Mouse (Mus musculus): ENCODE measurements around the gene Rab8b.
"Not testable (repeated sequence)": the region's sequence is repeated elsewhere in the genome, so short reads cannot be mapped to it uniquely, and the experiment has no call there.

Gene Rab8b

DNA sequence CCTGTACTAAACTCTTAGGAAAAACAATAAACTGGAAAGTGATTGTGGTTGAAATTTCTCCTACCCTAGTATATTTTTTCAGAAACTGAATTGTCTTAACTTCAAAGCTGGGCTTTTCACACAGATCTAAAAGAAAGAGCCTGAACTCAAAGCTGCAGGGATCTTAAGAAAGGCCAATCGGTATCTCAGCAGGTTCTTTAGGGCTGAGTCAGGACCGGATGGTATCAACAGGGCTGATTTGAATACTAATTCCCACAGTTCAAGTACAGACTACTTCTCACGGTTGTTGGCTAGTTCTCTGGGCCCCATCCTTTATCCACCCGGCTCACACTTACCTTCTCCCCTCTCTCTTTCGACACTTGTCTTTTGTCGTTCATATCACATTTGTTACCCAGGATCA lies 66.9 kb downstream of the Rab8b start:
- DNase-seq (ENCODE audit: inconsistent age in 2 of 2, low spot score in 1 of 2), result no peak

DNA sequence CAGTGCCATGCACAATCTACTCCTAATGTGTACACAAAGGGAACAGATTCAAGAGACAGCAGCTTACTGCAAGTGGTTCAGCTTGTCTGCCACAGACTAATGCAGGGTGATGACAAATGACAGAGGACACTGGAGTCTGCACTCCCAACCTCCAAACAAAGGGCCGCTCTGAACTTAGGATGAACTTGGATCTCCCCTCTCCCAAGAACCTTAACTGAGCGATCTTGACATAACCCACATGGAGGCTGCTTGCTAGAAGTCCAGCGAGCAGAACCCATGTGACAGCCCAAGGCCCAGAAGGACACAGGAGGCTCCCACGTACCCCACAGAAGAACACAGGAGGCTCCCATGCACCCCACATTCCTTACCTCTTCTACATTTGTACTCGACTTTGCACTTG lies 68.5 kb downstream of the Rab8b start:
- no peak for DNase-seq (ENCODE audit: inconsistent age in 2 of 2, low spot score in 1 of 2)

DNA sequence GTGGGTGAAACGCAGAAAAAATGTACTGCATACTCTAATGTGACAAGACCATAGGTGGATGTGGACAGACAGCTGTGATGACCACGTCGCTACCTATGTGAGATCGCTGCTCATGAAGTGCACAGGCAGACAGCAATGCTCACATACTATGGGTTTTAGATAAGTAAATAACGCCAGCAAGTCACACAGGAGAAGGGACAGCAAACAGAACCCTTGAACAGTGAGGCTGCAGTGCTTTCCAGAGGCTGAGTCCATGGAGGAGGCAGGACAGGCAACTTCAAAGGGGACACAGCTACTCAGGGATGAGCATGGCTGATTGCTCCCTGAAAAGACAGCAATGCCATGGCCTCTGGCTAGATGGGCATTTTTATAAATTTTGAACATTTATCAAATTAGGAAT lies 72.7 kb downstream of the Rab8b start:
- no peak for DNase-seq (ENCODE audit: inconsistent age in 2 of 2, low spot score in 1 of 2)

DNA sequence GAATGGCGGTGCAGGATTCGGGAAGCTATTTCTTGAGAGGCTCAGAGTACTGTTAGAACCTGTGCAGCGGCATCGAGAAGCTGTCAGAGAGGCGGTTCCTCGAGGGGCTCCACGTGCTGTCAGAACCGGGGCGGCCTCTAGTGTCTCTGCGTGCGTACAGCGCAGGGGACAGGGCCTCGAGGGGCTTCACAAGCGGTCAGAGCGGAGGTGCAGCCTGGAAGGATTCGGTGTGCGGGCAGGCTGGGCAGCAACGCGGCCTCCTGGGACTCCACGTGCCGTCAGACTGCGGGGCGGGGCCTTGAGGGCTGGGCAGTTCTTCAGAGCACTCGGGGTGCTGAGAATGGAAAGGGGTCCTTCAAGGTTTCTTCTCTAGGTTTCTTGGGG lies 84.4 kb downstream of the Rab8b start:
- DNase-seq (ENCODE audit: inconsistent age in 2 of 2, low spot score in 1 of 2), result no peak

DNA sequence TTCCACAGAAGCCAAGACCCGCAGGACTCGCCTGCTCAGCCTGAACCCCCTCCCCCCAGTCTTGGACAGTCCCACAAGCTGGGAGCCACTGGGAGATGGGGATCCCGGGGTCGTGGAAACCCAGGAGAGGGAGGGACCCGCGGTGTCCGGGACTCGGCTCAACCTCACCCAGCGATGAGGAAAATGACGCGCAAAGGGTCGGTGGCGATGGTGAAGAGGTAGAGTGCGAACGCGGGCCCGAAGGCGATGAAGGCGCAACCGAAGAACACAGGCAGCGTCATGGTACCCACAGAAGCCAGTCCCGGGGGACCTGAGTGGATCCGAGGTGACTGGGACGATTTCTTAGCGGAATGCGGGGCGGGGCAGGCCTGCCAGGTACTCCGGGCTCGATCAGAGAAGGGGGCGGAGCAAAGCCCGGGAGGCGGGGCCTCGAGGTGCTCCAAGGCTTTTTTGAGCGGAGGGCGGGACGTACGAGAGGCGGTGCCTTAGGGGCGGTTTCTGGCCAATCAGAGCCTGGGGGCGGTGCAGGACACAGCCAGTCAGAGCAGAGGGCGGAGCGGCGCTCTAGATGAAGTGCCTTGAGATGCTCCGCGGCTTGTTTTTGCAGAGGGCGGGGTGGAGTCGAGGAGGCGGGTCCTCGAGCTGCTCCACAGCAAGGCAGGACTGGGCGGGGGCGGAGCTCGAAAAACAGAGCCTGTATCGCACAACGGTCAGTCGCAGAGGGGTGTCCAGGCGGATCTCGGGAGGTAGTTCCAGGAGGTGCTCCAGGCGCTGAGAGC lies 85.0 kb downstream of the Rab8b start, which contains the start of gene Aph1c:
Gene Aph1c, minus strand, starts transcription at position 409 of the 779 bp plus-strand sequence.
- DNase-seq (ENCODE audit: inconsistent age in 2 of 2, low spot score in 1 of 2), result peak; percentile 99

DNA sequence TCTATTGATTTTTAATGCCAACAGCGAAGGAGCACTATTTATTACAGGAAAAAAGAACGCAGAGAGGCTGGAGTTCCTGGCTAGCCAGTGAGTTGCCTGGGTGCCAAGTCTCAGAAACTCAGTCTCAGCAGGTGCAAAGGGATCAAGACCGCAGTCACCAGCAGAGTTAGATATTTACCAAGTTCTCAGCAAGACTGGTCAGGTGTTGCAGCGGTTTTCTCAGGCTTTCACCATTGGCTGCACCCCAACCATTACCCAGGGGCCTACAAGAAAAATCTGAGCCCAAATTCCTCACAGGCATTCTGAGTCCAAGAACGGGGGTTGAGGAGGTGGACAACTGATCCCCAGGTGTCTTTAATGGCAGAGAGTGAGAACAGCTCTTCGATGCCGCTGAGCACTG lies 85.6 kb downstream of the Rab8b start:
- DNase-seq (ENCODE audit: inconsistent age in 2 of 2, low spot score in 1 of 2), result peak in 1 of 2 experiments; percentile 27

DNA sequence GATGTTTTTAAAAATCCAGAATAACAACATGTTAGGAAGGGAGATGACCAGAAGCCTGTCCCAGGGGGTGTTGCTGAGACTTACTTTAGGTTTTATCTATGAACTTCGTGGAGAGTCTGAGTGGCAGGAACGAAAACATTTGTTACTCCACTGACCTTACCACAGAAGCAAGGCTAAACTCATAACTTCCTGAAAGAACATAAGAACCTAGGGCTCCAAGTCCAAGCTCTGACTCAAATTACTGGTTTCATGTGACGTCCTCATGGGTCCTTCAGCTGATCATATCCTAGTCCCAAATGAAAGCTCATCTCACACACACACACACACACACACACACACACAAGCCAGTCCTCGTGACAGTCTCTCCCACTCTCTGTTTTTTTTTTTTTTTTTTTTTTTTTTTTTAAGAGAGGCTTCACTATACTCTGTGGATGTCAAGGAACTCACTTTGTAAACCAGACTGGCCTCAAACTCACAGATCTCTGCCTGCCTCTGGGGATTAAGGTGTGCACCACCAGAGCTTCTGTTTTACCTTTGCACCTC lies 87.0 kb downstream of the Rab8b start:
- peak; percentile 27 to 71 for DNase-seq (ENCODE audit: inconsistent age in 2 of 2, low spot score in 1 of 2)

DNA sequence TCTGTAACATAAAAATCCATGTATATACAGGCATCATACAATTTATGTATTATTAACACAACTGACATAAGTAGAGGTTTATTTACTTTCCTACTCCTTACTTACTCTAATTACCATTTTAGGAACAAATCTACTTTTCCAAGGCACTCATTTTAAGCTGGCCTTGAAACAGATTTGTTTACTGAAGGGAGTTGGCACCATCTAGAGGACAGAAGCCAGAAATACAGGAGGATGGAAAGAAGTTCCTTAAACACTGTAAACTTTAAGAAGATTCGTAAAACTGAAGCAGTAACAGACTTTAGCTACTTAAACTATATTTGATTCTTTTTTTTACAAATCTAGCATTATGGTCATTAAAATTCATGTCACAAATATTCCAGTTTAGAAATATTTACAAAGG lies 93.5 kb downstream of the Rab8b start:
- DNase-seq (ENCODE audit: inconsistent age in 2 of 2, low spot score in 1 of 2), result peak in 1 of 2 experiments; percentile 70

DNA sequence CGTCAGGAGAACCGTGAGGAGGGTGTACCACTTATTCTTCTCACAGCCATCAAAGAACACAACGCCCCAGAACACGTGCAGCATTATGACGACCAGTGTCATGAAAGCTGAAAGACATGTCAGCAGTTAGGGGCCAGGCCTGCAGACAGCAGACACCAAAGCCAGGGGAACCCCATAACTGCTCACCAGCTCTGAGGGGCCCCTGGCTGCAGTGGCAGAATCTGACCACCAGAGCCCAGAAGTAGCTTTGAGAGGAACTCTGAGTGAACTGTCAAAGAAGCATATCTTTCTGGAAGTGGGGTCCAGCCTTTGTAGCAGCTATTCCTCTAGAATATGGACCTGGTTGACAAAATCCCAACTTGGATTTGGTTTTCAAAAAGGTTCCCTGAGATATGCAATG lies 97.2 kb downstream of the Rab8b start:
- not testable (repeated sequence) for DNase-seq (ENCODE audit: inconsistent age in 2 of 2, low spot score in 1 of 2)

DNA sequence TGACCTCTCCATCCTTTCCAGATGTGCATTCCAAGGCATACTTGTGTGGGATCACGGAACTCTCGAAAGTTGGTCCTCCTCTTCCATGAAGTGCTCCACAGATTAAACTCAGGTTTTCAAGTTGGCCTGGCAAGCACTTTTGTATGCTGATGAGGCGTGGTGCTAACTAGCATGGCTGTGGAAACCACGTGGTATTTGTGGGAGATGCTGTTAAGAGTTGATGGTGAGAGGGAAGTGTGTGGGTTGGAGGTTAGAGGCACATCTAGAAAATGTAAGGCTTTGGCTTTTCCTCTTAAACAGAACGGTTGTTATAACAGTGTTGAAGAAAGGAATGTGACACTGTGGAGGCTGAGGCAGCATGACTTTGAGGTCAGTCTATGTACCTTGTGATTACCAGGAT lies 98.5 kb downstream of the Rab8b start:
- no peak for DNase-seq (ENCODE audit: inconsistent age in 2 of 2, low spot score in 1 of 2)

DNA sequence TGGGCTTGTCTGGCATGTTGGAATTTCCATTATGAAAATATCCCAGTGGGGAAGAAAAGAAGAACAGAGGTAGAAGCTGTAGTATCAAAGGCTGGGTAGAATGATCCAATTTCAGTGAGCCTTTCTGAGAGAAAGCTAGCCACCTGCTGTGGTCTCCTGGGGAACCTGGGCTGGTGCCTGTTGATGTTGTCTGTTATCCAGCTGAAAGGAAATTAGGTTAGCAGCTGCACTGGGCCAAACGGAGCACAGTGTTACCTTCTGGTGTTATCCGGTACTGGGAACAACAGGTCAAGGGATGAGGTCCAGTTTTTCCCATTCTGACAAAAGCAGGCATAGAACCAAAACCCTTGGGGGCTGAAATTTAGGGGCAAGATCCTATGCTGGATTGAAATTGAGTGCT lies 106.1 kb downstream of the Rab8b start:
- no peak for DNase-seq (ENCODE audit: inconsistent age in 2 of 2, low spot score in 1 of 2)

DNA sequence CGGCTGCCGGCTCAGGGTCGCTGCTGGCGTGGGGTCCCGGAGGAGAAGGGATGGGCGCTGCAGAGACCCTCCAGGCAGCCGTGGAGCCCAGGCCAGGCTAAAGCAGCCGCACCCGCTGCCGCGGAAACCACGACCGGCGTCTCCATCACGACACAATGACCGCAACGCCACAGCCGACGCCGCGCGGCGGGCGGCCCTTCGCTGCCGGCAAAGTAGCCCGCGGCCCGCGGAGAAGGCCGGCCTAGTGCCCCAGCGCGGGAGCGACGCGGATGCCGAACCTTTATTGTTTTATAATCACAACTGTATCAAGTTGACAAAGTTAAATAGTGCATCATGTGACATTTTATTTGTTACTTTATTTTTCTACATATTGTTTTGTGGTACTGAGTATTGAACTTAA lies 113.5 kb downstream of the Rab8b start:
- DNase-seq (ENCODE audit: inconsistent age in 2 of 2, low spot score in 1 of 2), result not testable (repeated sequence)

DNA sequence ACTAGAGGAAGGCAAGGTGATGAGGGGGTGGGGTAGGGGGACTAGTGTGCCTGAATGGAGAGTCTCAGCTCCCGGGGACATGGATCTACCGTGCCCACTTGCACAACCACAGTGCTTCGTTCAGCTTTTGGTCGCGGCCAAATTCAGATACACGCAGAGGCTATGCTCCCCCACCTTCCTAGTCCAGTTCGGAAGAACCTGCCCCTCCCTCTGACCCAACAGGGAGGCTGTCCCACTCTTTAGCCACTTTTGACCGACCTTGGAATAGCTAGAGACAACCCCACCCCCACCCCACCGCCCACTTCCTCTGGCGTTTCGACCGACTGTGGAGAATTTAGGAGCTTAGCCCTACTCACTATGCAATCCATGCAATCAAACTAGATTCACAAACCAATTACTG lies 117.5 kb downstream of the Rab8b start:
- no peak for DNase-seq (ENCODE audit: inconsistent age in 2 of 2, low spot score in 1 of 2)

DNA sequence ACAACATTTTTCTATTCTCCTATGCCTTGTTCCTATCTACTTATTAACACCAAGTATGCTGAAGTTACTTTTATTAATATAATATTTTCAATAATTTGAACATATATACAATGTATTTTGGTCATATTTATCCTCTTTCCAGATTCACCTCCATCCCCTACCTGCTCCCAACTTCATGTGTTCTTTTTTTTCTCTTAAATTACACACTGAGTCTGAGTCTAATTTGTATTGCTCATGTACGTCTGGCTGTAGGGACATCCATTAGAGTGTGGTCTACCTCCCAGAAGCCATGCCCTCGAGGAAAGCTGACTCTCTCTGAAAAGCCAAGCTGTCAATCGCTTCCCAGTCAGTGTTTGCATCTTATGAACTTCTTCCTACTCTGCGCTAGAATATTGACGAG lies 122.7 kb downstream of the Rab8b start, which contains the start of gene Gm10647:
Gene Gm10647, plus strand, starts transcription at position 301 of the 400 bp plus-strand sequence.
- DNase-seq (ENCODE audit: inconsistent age in 2 of 2, low spot score in 1 of 2), result no peak

DNA sequence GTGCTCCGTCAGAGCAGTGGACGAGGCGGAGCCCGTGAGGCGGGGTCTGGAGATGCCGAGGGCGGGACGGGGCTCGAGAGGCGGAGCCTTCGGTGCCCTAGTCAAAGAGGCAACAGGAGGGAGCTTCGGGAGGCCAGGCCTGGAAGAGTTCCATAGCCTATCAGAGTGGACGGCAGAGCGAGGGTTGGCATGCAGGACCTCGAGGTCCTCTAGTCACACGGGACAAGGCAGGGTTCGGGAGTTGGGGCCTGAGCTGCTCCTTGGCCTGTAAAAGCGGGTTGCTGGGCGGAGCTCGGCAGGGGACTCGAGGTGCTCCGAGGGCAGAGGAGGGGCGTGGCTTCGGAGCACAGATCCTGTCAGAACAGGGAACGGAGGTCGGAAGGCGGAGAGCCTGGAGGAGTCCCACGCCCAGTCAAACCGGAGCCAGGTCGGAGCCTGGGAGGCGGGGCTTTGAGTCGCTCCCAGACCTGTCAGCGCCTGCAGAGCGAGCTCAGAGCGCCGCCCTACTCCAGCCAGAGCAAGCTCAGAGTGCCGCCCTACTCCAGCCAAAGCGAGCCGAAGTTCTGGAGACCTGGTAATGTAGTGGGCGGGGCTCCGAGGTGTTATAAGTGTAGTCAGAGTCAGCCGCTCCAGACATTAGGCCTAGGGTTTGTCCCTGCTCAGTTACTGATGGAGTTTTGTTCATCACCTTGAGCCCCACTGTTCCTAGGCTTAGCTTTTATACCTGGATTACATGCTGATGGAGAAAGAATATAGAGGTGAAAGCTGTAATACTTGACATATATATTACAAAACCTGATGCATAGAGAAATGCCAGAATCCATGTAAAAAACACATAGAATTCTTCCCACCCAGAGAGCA lies 123.8 kb downstream of the Rab8b start, which contains the start of gene Aph1b:
Gene Aph1b, minus strand, starts transcription at position 27 of the 861 bp plus-strand sequence.
- DNase-seq (ENCODE audit: inconsistent age in 2 of 2, low spot score in 1 of 2), result peak; percentile 99

DNA sequence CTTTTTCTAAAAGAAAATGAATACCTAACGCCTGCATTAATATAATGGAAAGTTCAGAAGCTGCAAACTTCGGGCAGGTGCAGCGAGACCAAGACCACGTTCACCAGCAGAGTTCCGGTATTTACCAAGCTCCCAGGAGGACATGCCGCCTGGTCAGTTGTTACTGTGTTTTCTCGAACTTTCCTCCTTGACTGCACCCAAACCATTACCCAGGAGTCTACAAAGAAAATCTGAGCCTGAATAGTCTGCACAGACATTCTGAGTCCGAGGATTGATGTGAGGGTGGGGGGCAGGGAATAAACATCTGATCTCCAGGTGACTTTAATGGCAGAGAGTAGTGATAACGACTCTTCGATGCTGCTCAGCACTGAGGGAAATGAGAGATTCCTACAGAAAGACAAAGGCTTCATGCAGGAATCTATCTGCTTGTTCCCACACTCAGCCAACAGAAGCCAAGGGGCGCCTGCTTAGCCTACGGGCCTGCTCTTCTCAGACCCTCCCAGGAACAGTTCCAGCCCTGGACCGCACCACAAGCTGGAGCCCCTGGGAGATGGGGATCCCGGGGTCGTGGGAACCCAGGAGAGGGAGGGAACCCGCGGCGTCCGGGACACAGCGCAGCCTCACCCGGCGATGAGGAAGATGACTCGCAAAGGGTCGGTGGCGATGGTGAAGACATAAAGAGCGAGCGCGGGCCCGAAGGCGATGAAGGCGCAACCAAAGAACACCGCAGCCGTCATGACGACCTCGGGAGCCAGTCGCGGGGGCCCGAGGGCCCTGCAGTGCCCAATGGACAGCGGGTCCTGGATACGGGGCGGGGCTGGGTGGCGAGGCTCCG lies 124.6 kb downstream of the Rab8b start:
- peak in 1 of 2 experiments; percentile 54 for DNase-seq (ENCODE audit: inconsistent age in 2 of 2, low spot score in 1 of 2)
